Mouse (Mus musculus) brown adipose tissue, adult 24 weeks (tissue): ENCODE results near the gene Agps. TPM values are rescaled to one million over a fixed set of nuclear protein-coding genes. Genes with fewer than 3 reads are reported as not detected.
A peak's percentile ranks its signal among the peaks of the same experiment; 100 is the strongest.
"Not testable (repeated sequence)": the region's sequence is repeated elsewhere in the genome, so short reads cannot be mapped to it uniquely, and the experiment has no call there.

Experiments used
- H3K27ac ChIP-seq: fragments of 200-500 bp; replicated peaks from 2 replicates; pipeline ENCODE4 v1.5.1; 2012; ENCODE audit warnings: low read depth, mild to moderate bottlenecking, low read length
- H3K4me1 ChIP-seq: fragments of 200-500 bp; 2 replicates; pipeline ENCODE4 v1.6.1; 2012; ENCODE audit warnings: low read length, mixed read lengths; ENCODE audit not compliant: control insufficient read depth, insufficient read depth, insufficient read length
- H3K4me3 ChIP-seq: fragments of 200-500 bp; 2 replicates; pipeline ENCODE4 v1.5.1; 2012; ENCODE audit warnings: low read depth, mild to moderate bottlenecking, low read length, moderate library complexity; ENCODE audit not compliant: insufficient read depth
- polyA plus RNA-seq: library from polyadenylated mRNA; stranded (reverse); fragments of >200 nt; gene quantifications from 2 replicates; pipeline ENCODE4 v1.2.4, GENCODE M21; 2012; ENCODE audit not compliant: missing spikeins, insufficient read depth, insufficient read length

Agps gene
- polyA plus RNA-seq, 1 experiment, result 17.6 TPM

GRCm38 (mm10) chr2:75964512-75964911 is 132.5 kb downstream of the Agps start:
- peaks cover 5% of the 10 kb centered on the region for H3K4me1 ChIP-seq
- no peak overlapping the region for H3K27ac ChIP-seq
- peak overlapping the region; percentile 39 for H3K4me3 ChIP-seq

- Histone ChIP-seq H3K4me1 (peaks cover 3% of the 10 kb centered on the region; the same call in 1 of the 2 replicates), H3K4me3 (peak overlapping the region; percentile 39), H3K27ac (no peak overlapping the region)
Observed at GRCm38 (mm10) chr2:75964972-75965371, 133.0 kb downstream of the Agps start.

- Histone ChIP-seq H3K4me3 (no peak overlapping the region), H3K4me1 (no peaks in the 10 kb centered on the region), H3K27ac (no peak overlapping the region)
Observed at GRCm38 (mm10) chr2:75974131-75974530, 142.2 kb downstream of the Agps start.

- H3K27ac ChIP-seq, H3K4me1 ChIP-seq, H3K4me3 ChIP-seq: not testable (repeated sequence)
Observed at GRCm38 (mm10) chr2:75976070-75976469, 144.1 kb downstream of the Agps start.

- not testable (repeated sequence) for H3K4me1 ChIP-seq, H3K27ac ChIP-seq, H3K4me3 ChIP-seq
Observed at GRCm38 (mm10) chr2:75977752-75978368, 145.9 kb downstream of the Agps start, which contains the start of gene Ttc30a2. Ttc30a2 (minus strand) TSS chr2:75978170.

Other genes with a start within 250 kb of the Agps start
- gene Hnrnpa3, start 172.9 kb upstream of the Agps start, polyA plus RNA-seq, result 58.7 and 106 TPM in 2 replicates
- 50.2 and 50.6 TPM in 2 replicates for gene Nfe2l2, start 127.5 kb upstream of the Agps start, polyA plus RNA-seq
- gene Ttc30b, start 106.4 kb downstream of the Agps start, polyA plus RNA-seq, result 11.9 and 20.1 TPM in 2 replicates
- not detected in 2 replicates for gene Ttc30a2, start 146.0 kb downstream of the Agps start, polyA plus RNA-seq
- 1.5 TPM in 1 of 2 replicates, not detected in the other for gene Ttc30a1, start 149.8 kb downstream of the Agps start, polyA plus RNA-seq